Mouse (Mus musculus): ENCODE results near the gene Rbpms2. TPM values are rescaled to one million over a fixed set of nuclear protein-coding genes. Genes with fewer than 3 reads are reported as not detected.
"Not testable (repeated sequence)": the region's sequence is repeated elsewhere in the genome, so short reads cannot be mapped to it uniquely, and the experiment has no call there.

Rbpms2 gene
- polyA plus RNA-seq, 1 experiment from 2014 or later = 3.1 TPM

- H3K4me1 ChIP-seq = peaks cover 61% of the 10 kb centered on the region
- WGBS = 79% methylated on average over 1 of the region's 1 CpGs
- no peak for ATAC-seq (ENCODE audit: low FRiP score)
Measured at GRCm38 (mm10) chr9:65682994-65683393, 53.5 kb downstream of the Rbpms2 start.

DNA sequence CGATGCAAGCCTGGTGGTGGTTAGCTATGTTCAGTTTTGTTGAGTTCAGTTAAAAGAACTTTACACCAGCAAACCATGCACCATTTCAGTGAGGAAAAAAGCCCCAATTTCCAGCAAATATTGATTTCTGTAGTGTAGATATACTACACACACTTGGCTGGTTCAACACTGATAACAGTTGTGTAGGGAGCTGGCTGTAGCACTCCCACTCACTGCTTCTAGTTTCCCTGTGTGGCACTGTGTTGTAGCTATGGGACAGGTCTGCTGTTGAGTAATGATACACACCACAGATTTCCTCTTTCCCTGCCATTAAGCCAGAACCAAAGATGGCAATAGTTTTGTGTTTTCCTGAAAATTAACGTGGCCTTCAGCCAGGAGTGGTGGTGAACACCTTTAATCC is 55.3 kb downstream of the Rbpms2 start:
- WGBS = 88% methylated on average over 2 of the region's 2 CpGs
- Histone ChIP-seq H3K27ac (replicated peaks) (no peak overlapping the region), H3K4me2 (no peak overlapping the region), H3K9ac (replicated peaks) (no peak overlapping the region), H3K9me3 (replicated peaks) (no peaks in the 10 kb centered on the region), H3K4me1 (peaks cover 44% of the 10 kb centered on the region), H3K36me3 (peaks cover 27% of the 10 kb centered on the region), H3K27me3 (replicated peaks) (no peaks in the 10 kb centered on the region), H3K4me3 (replicated peaks) (no peak overlapping the region)
- ATAC-seq (ENCODE audit: low FRiP score) = no peak

More at GRCm38 (mm10) chr9:65682994-65683393, 53.5 kb downstream of the Rbpms2 start:
- H3K9me3 ChIP-seq (replicated peaks) = no peaks in the 10 kb centered on the region
- peaks cover 17% of the 10 kb centered on the region for H3K36me3 ChIP-seq
- H3K27ac ChIP-seq (replicated peaks) = no peak overlapping the region
- H3K27me3 ChIP-seq (replicated peaks) = no peaks in the 10 kb centered on the region
- no peak overlapping the region for H3K4me3 ChIP-seq (replicated peaks)
- no peak overlapping the region for H3K9ac ChIP-seq (replicated peaks)
- H3K4me2 ChIP-seq = no peak overlapping the region

GRCm38 (mm10) chr9:65689869-65690268 is 60.4 kb downstream of the Rbpms2 start:
- ATAC-seq (ENCODE audit: low FRiP score); H3K4me3 ChIP-seq (replicated peaks); H3K9ac ChIP-seq (replicated peaks); H3K27me3 ChIP-seq (replicated peaks); H3K4me2 ChIP-seq; H3K27ac ChIP-seq (replicated peaks); H3K9me3 ChIP-seq (replicated peaks): not testable (repeated sequence)
- H3K4me1 ChIP-seq = peaks cover 12% of the 10 kb centered on the region
- WGBS = 76% methylated on average over 2 of the region's 2 CpGs
- H3K36me3 ChIP-seq = peaks cover 52% of the 10 kb centered on the region

- H3K27me3 ChIP-seq (replicated peaks) = no peaks in the 10 kb centered on the region
- ATAC-seq (ENCODE audit: low FRiP score) = no peak
- no peak overlapping the region for H3K4me2 ChIP-seq
- H3K4me3 ChIP-seq (replicated peaks) = no peak overlapping the region
- H3K36me3 ChIP-seq = peaks cover 57% of the 10 kb centered on the region
- peaks cover 20% of the 10 kb centered on the region for H3K4me1 ChIP-seq
- no peak overlapping the region for H3K9ac ChIP-seq (replicated peaks)
- 10% methylated on average over 3 of the region's 3 CpGs for WGBS
- H3K9me3 ChIP-seq (replicated peaks) = no peaks in the 10 kb centered on the region
- H3K27ac ChIP-seq (replicated peaks) = no peak overlapping the region
Measured at GRCm38 (mm10) chr9:65692466-65692865, 63.0 kb downstream of the Rbpms2 start.

- H3K36me3 ChIP-seq = peaks cover 52% of the 10 kb centered on the region
- peak overlapping the region; percentile 60 for H3K27ac ChIP-seq (replicated peaks)
- no peaks in the 10 kb centered on the region for H3K27me3 ChIP-seq (replicated peaks)
- WGBS = 31% methylated on average over 5 of the region's 5 CpGs
- no peak for ATAC-seq (ENCODE audit: low FRiP score)
- no peak overlapping the region for H3K9ac ChIP-seq (replicated peaks)
- no peak overlapping the region for H3K4me3 ChIP-seq (replicated peaks)
- H3K4me1 ChIP-seq = peaks cover 20% of the 10 kb centered on the region
- H3K9me3 ChIP-seq (replicated peaks) = no peaks in the 10 kb centered on the region
- H3K4me2 ChIP-seq = no peak overlapping the region
Measured at GRCm38 (mm10) chr9:65692959-65693603, 63.6 kb downstream of the Rbpms2 start.

GRCm38 (mm10) chr9:65695646-65696045 is 66.2 kb downstream of the Rbpms2 start:
- WGBS = 55% methylated on average over 3 of the region's 3 CpGs
- Histone ChIP-seq H3K27ac (replicated peaks) (0 out of 2 replicates have a peak overlapping the region, but pooled peaks have one; percentile 23), H3K36me3 (peaks cover 55% of the 10 kb centered on the region)

DNA sequence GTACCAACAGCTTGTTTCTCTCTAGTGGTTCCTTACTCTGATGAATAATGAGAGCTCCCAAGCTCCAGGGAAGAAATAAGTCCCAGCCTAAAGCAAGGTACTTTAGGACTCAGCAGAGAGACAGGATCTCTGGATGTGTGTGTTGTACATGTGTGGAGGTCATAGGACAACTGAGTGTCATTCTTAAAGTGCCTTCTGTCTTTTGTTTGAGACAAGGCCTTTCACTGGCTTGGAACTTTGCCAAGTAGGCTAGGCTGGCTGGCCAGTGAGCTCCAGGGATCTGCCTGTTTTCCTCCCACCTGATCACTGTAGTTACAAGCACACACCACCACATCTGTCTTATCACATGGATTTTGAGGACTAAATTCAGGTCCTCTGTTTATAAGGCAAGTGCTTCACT is 66.9 kb downstream of the Rbpms2 start:
- no peak overlapping the region for H3K4me3 ChIP-seq (replicated peaks)
- ATAC-seq (ENCODE audit: low FRiP score) = no peak
- H3K27ac ChIP-seq (replicated peaks) = peak overlapping the region; percentile 10; the same call in 1 of the 2 replicates
- H3K4me1 ChIP-seq = peaks cover 20% of the 10 kb centered on the region
- peaks cover 62% of the 10 kb centered on the region for H3K36me3 ChIP-seq
- H3K9me3 ChIP-seq (replicated peaks) = no peaks in the 10 kb centered on the region
- no peaks in the 10 kb centered on the region for H3K27me3 ChIP-seq (replicated peaks)
- H3K9ac ChIP-seq (replicated peaks) = no peak overlapping the region
- H3K4me2 ChIP-seq = no peak overlapping the region

More at GRCm38 (mm10) chr9:65695646-65696045, 66.2 kb downstream of the Rbpms2 start:
- no peaks in the 10 kb centered on the region for H3K27me3 ChIP-seq (replicated peaks)
- peaks cover 20% of the 10 kb centered on the region for H3K4me1 ChIP-seq
- H3K4me3 ChIP-seq (replicated peaks) = no peak overlapping the region
- H3K9me3 ChIP-seq (replicated peaks) = no peaks in the 10 kb centered on the region
- peak; percentile 49; the same call in 1 of the 2 replicates for ATAC-seq (ENCODE audit: low FRiP score)
- H3K9ac ChIP-seq (replicated peaks) = no peak overlapping the region
- no peak overlapping the region for H3K4me2 ChIP-seq

DNA sequence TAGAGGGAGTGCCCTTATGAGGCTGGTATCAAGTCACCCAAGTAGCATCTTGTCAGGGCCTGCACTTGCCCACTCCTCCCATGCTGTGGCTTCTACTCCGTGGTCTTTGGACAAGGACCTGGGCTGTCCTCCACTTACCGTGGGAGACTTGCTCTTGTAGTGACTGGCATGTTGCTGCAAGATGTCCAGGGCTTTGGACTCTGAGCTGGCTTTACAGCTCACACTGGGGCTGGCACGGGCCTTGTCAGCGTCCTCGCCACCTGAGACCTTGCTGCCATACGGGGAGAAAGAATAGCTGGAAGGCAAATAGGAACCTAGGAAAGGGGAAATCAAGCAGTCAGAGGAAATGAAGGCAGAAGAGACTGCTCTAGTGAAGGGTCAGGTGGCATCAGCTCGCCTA is 67.9 kb downstream of the Rbpms2 start:
- H3K36me3 ChIP-seq = peaks cover 61% of the 10 kb centered on the region
- H3K4me2 ChIP-seq = no peak overlapping the region
- WGBS = 66% methylated on average over 7 of the region's 7 CpGs
- no peak for ATAC-seq (ENCODE audit: low FRiP score)
- H3K9ac ChIP-seq (replicated peaks) = 0 out of 2 replicates have a peak overlapping the region, but pooled peaks have one; percentile 9
- H3K27me3 ChIP-seq (replicated peaks) = no peaks in the 10 kb centered on the region
- no peak overlapping the region for H3K27ac ChIP-seq (replicated peaks)
- no peaks in the 10 kb centered on the region for H3K9me3 ChIP-seq (replicated peaks)
- no peak overlapping the region for H3K4me3 ChIP-seq (replicated peaks)
- H3K4me1 ChIP-seq = peaks cover 15% of the 10 kb centered on the region

DNA sequence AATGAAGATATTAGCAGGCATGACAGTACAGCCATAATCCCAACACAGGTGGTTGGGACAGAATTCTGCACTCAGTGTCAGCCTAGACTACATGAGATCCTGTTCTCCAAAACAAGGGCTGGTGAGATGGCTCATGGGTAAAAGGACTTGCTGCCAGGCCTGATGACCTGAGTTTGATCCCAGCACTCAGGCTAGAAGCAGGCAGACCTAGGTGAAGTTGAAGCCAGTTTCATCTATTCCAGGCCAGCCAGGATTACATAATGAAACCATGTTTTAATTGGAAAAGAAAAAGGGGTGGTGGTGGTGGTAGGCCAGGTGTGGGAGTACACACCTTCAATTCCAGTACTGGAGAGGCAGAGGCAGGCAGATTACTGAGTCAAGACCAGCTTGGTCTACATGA is 68.5 kb downstream of the Rbpms2 start:
- H3K4me2 ChIP-seq = no peak overlapping the region
- ATAC-seq (ENCODE audit: low FRiP score) = no peak

GRCm38 (mm10) chr9:65700504-65700903 is 71.1 kb downstream of the Rbpms2 start:
- WGBS = 86% methylated on average over 6 of the region's 6 CpGs
- no peaks in the 10 kb centered on the region for H3K27me3 ChIP-seq (replicated peaks)
- no peak overlapping the region for H3K9ac ChIP-seq (replicated peaks)
- H3K27ac ChIP-seq (replicated peaks) = no peak overlapping the region
- H3K4me1 ChIP-seq = peaks cover 8% of the 10 kb centered on the region
- no peak overlapping the region for H3K4me3 ChIP-seq (replicated peaks)
- no peak for ATAC-seq (ENCODE audit: low FRiP score)
- H3K4me2 ChIP-seq = no peak overlapping the region
- H3K36me3 ChIP-seq = peaks cover 49% of the 10 kb centered on the region
- H3K9me3 ChIP-seq (replicated peaks) = no peaks in the 10 kb centered on the region

More for the DNA sequence above, 68.5 kb downstream of the Rbpms2 start:
- Histone ChIP-seq H3K27ac (replicated peaks) (no peak overlapping the region), H3K9me3 (replicated peaks) (no peaks in the 10 kb centered on the region), H3K27me3 (replicated peaks) (no peaks in the 10 kb centered on the region), H3K4me1 (peaks cover 10% of the 10 kb centered on the region), H3K36me3 (peaks cover 59% of the 10 kb centered on the region), H3K9ac (replicated peaks) (no peak overlapping the region), H3K4me3 (replicated peaks) (no peak overlapping the region)

GRCm38 (mm10) chr9:65702286-65702685 is 72.8 kb downstream of the Rbpms2 start:
- H3K27ac ChIP-seq (replicated peaks) = no peak overlapping the region
- H3K4me3 ChIP-seq (replicated peaks) = no peak overlapping the region
- H3K9ac ChIP-seq (replicated peaks) = no peak overlapping the region
- peaks cover 40% of the 10 kb centered on the region for H3K36me3 ChIP-seq
- H3K4me2 ChIP-seq = no peak overlapping the region
- no peaks in the 10 kb centered on the region for H3K27me3 ChIP-seq (replicated peaks)
- no peaks in the 10 kb centered on the region for H3K4me1 ChIP-seq
- no peaks in the 10 kb centered on the region for H3K9me3 ChIP-seq (replicated peaks)
- 95% methylated on average over 9 of the region's 9 CpGs for WGBS
- no peak for ATAC-seq (ENCODE audit: low FRiP score)

DNA sequence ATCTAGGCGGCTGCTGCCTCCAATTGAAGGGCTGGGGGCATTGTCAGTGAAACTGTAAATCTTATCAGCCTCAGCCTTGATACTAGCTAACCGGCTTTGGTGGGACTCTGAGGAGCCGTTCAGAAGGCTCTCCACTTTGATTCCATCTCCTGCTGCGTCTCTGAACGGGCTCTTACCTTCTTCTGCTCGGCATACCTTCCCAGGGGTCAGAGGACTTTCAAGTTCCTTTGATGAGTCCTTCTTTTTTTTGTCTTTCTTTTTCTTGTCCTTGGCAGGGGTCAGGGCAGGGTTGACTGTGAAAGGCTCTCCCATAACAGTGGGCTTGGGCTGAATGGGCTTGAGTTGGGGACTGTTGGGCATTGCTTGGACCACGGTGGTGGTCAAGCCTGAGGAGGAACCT is 73.8 kb downstream of the Rbpms2 start:
- Histone ChIP-seq H3K9ac (replicated peaks) (no peak overlapping the region), H3K4me2 (no peak overlapping the region), H3K27me3 (replicated peaks) (no peaks in the 10 kb centered on the region), H3K36me3 (peaks cover 37% of the 10 kb centered on the region), H3K4me3 (replicated peaks) (no peak overlapping the region), H3K27ac (replicated peaks) (no peak overlapping the region), H3K4me1 (no peaks in the 10 kb centered on the region), H3K9me3 (replicated peaks) (no peaks in the 10 kb centered on the region)
- WGBS = 67% methylated on average over 7 of the region's 7 CpGs
- no peak for ATAC-seq (ENCODE audit: low FRiP score)
